Mouse (Mus musculus) heart, postnatal 0 days (tissue): ENCODE measurements around the gene Atf4. TPM values are rescaled to one million over a fixed set of nuclear protein-coding genes. Genes with fewer than 3 reads are reported as not detected.
A peak's percentile ranks its signal among the peaks of the same experiment; 100 is the strongest.

ENCODE experiments used
- ATAC-seq: fragments of 200-750 bp; cut with Nextera tagmentation; 2 replicates; pipeline ENCODE4 v1.8.0; 2017; ENCODE audit warnings: low read depth, moderate number of reproducible peaks, moderate library complexity; ENCODE audit not compliant: insufficient read depth
- DNase-seq: peaks from one replicate; pipeline ENCODE4 v3.0.0-alpha.2; 2016; ENCODE audit warnings: low spot score
- H3K27ac ChIP-seq: fragments of 300-500 bp; sonication (generic); 2 replicates; pipeline ENCODE4 v1.5.1; 2014; ENCODE audit warnings: low read depth, mild to moderate bottlenecking
- H3K27me3 ChIP-seq: fragments of 300-500 bp; sonication (generic); 2 replicates; pipeline ENCODE4 v1.6.1; 2014; ENCODE audit warnings: low read length, mixed read lengths; ENCODE audit not compliant: control insufficient read depth, insufficient read depth
- H3K36me3 ChIP-seq: fragments of 300-500 bp; sonication (generic); replicated peaks from 2 replicates; pipeline ENCODE4 v1.6.1; 2014; ENCODE audit warnings: low read length, mixed read lengths; ENCODE audit not compliant: control insufficient read depth, insufficient read depth
- H3K4me1 ChIP-seq: fragments of 300-500 bp; sonication (generic); 2 replicates; pipeline ENCODE4 v1.6.1; 2014; ENCODE audit warnings: antibody characterized with exemption; ENCODE audit not compliant: control insufficient read depth, insufficient read depth
- H3K4me2 ChIP-seq: fragments of 300-500 bp; sonication (generic); 2 replicates; pipeline ENCODE4 v1.6.1; 2014; ENCODE audit warnings: low read depth, mild to moderate bottlenecking, low read length, moderate library complexity
- H3K4me3 ChIP-seq: fragments of 300-500 bp; sonication (generic); 2 replicates; pipeline ENCODE4 v1.5.1; 2014; ENCODE audit warnings: low read depth, low read length
- H3K9ac ChIP-seq: fragments of 300-500 bp; sonication (generic); replicated peaks from 2 replicates; pipeline ENCODE4 v1.6.1; 2014; ENCODE audit warnings: low read depth, low read length, mixed read lengths
- H3K9me3 ChIP-seq: fragments of 300-500 bp; sonication (generic); replicated peaks from 2 replicates; pipeline ENCODE4 v1.6.1; 2016; ENCODE audit warnings: low read length; ENCODE audit not compliant: control insufficient read depth
- CTCF ChIP-seq: IDR thresholded peaks from 2 replicates; pipeline ENCODE4 v1.5.1; 2016; ENCODE audit warnings: antibody characterized with exemption, control low read depth, low read depth
- EP300 ChIP-seq: IDR thresholded peaks from 2 replicates; pipeline ENCODE4 v1.6.1; 2016; ENCODE audit warnings: antibody characterized with exemption, low read depth
- WGBS: fragments of 180-500 bp; shearing (Covaris S2); extraction: QIAGEN DNeasy Blood & Tissue Kit; methylation state at CpG from one replicate; pipeline ENCODE4 v1.1.7; 2014; 5-methylcytosine and 5-hydroxymethylcytosine counted together
- polyA plus RNA-seq: library from polyadenylated mRNA; unstranded; fragments of >200 nt; fragmentation: Nextera tagmentation; extraction: Ambion mirVana; gene quantifications from 2 replicates; pipeline ENCODE4 v1.2.1, GENCODE M21; 2015
- total RNA-seq: library from RNA; depleted of rRNA; stranded (reverse); fragments of >200 nt; gene quantifications from 2 replicates; pipeline ENCODE4 v1.2.3, GENCODE M21; 2014; ENCODE audit warnings: low replicate concordance; rRNA removed

Atf4 gene
- total RNA-seq (122 and 128 TPM in 2 replicates), polyA plus RNA-seq (63.5 and 65.0 TPM in 2 replicates)

DNA sequence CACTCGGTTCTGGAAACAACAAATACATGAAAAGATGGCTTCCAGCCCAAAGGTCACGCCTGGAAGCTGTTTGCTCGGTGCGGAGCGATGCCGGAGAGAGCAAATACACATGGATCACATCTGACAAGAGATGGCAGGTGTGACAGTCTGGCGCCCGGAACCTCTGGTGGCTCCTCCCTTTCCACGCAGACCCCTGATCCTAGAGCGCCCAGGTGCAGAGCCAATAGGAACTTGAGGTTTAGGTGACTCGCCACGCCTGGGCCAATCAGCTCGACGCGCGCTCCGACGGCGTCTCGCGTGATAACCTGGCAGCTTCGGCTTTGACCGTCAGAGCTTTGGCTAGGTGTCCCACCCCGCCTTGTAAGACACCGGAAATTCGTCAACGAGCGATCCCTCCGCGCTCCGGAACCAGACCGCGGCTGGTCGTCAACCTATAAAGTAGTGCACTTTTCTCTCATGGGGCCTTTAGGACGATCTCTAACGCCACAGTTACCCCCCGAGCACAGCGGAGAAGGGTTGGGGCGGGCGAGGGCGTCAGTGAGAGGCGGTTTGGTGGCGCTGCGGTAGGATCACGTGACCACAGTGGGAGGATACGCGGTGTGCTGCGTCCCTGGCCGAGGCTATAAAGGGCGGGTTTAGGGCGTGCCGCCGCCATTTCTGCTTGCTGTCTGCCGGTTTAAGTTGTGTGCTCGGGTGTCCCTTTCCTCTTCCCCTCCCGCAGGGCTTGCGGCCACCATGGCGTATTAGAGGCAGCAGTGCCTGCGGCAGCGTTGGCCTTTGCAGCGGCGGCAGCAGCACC lies at the start of gene Atf4:
Gene Atf4 (plus strand): TSS at position 338 of the 799 bp plus-strand sequence.
- Histone ChIP-seq H3K9me3 (no peaks in the 10 kb centered on the region), H3K27me3 (no peaks in the 10 kb centered on the region), H3K4me2 (peak within 1 kb of the TSS; percentile 95), H3K36me3 (peaks cover 30% of the 10 kb centered on the region), H3K9ac (peak within 1 kb of the TSS; percentile 97), H3K4me1 (peaks cover 33% of the 10 kb centered on the region), H3K27ac (peak within 1 kb of the TSS; percentile 98), H3K4me3 (peak within 1 kb of the TSS; percentile 79)
- TF ChIP-seq CTCF = no peak
- peak; percentile 82 for TF ChIP-seq EP300
- ATAC-seq (peak; percentile 89), DNase-seq (peak; percentile 98)
- WGBS = under 1% methylated on average over 61 of the region's 62 CpGs

DNA sequence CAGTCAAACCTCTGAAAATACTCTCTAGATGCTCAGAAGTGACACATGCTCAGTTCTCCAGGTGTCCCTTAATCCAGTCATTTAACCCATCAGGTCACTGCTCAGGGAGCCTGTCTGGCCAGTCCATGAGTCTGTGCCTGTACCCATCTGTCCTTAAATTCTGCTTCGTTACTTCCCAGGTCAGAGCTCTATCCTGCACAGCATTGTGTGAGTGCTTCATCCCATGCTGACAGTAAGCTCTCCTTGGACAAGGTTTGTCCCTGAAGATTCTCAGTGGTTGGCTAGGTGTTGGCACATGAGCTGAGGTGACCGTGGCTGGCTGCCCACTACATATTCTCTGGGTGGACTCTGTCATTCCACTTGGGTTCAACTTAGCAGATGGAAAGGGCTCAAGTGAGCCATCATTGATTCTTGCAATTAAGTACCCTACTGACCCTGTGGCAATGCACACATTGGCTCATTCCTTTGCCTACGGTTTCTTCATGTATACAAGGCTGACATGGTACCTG lies 48.9 kb upstream of the Atf4 start:
- H3K9me3 ChIP-seq = no peaks in the 10 kb centered on the region
- H3K36me3 ChIP-seq = no peaks in the 10 kb centered on the region
- WGBS = 80% methylated on average over 3 of the region's 3 CpGs

DNA sequence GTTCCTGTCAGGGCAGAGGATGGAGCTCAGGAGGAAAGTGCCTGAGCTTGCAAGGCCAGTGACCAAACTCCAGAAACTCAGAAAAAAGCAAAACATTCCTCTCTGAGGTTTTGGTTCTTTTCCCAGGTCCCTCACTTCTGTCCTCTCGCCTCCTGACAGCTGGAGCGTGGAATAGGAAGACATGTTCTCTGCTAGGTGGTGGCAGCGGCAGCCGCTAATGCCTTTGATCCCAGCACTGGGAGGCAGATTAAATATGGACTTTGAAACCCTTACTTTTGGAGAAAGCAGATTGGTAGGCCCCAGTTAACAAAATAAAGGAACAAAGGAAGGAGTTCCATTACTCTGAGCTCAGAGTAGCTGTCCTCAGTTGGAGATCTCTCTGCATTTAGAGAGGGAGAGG lies 46.5 kb upstream of the Atf4 start:
- TF ChIP-seq CTCF (no peak), EP300 (no peak)
- H3K27me3 ChIP-seq = no peaks in the 10 kb centered on the region
- H3K36me3 ChIP-seq = no peaks in the 10 kb centered on the region
- no peak overlapping the region for H3K9ac ChIP-seq
- 54% methylated on average over 4 of the region's 4 CpGs for WGBS
- H3K4me1 ChIP-seq = no peaks in the 10 kb centered on the region
- no peak overlapping the region for H3K4me2 ChIP-seq
- H3K27ac ChIP-seq = no peak overlapping the region
- no peaks in the 10 kb centered on the region for H3K9me3 ChIP-seq
- H3K4me3 ChIP-seq = no peak overlapping the region
- ATAC-seq (no peak), DNase-seq (no peak)

More for the DNA sequence above, 48.9 kb upstream of the Atf4 start:
- H3K4me1 ChIP-seq = no peaks in the 10 kb centered on the region
- ATAC-seq (no peak), DNase-seq (no peak)
- no peak overlapping the region for H3K4me3 ChIP-seq
- no peak overlapping the region for H3K4me2 ChIP-seq
- H3K9ac ChIP-seq = no peak overlapping the region
- no peaks in the 10 kb centered on the region for H3K27me3 ChIP-seq
- no peak for TF ChIP-seq CTCF
- H3K27ac ChIP-seq = no peak overlapping the region

DNA sequence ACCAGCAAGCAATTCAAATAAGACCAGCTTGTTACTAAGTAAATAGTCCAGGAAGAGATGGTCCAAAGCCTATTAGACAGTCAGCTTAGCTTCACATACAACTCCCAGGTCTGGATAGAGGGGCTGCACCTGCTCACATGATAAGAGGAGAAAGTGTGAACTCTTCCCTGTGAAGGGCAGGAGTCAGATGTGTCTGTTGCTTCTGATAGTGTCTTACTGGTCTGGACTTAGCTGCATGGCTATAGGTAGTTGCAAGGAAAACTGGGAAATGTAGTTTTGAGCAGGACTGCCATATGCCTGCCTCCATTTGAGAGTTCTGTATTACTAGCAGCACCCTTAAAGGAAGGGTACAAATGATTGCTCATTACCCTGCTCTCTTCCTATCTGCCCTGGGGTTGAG lies 41.3 kb upstream of the Atf4 start:
- DNase-seq = no peak
- no peak overlapping the region for H3K4me2 ChIP-seq
- no peaks in the 10 kb centered on the region for H3K27me3 ChIP-seq
- H3K4me3 ChIP-seq = no peak overlapping the region
- no peaks in the 10 kb centered on the region for H3K36me3 ChIP-seq
- H3K9me3 ChIP-seq = no peaks in the 10 kb centered on the region
- H3K4me1 ChIP-seq = no peaks in the 10 kb centered on the region
- no peak for TF ChIP-seq CTCF
- no peak for TF ChIP-seq EP300
- no peak overlapping the region for H3K9ac ChIP-seq
- ATAC-seq = no peak
- no peak overlapping the region for H3K27ac ChIP-seq

GRCm38 (mm10) chr15:80215716-80216479 lies 39.1 kb upstream of the Atf4 start:
- 17% methylated on average over 10 of the region's 10 CpGs for WGBS
- no peaks in the 10 kb centered on the region for H3K9me3 ChIP-seq
- H3K27ac ChIP-seq = no peak overlapping the region
- DNase-seq = no peak
- no peak overlapping the region for H3K9ac ChIP-seq
- no peak overlapping the region for H3K4me3 ChIP-seq
- no peaks in the 10 kb centered on the region for H3K27me3 ChIP-seq
- H3K4me1 ChIP-seq = peaks cover 8% of the 10 kb centered on the region; the same call in 1 of the 2 replicates
- no peaks in the 10 kb centered on the region for H3K36me3 ChIP-seq
- TF ChIP-seq CTCF (peak; percentile 40), EP300 (no peak)
- ATAC-seq = no peak
- no peak overlapping the region for H3K4me2 ChIP-seq
